Mouse (Mus musculus) embryonic fibroblast, embryonic 13.5 days (primary cell): ENCODE data around the gene Abcg4. TPM values are rescaled to one million over a fixed set of nuclear protein-coding genes. Genes with fewer than 3 reads are reported as not detected.
"Not testable (repeated sequence)": the region's sequence is repeated elsewhere in the genome, so short reads cannot be mapped to it uniquely, and the experiment has no call there.

Experiments
- H3K27ac ChIP-seq: 2 replicates; pipeline ENCODE4 v1.5.1; 2012; ENCODE audit warnings: low read length, control low read depth, inconsistent platforms; ENCODE audit not compliant: insufficient read depth
- H3K4me1 ChIP-seq: 2 replicates; pipeline ENCODE4 v1.6.1; 2011; ENCODE audit warnings: low read length; ENCODE audit not compliant: control insufficient read depth, insufficient read depth
- H3K4me3 ChIP-seq: 2 replicates; pipeline ENCODE4 v1.5.1; 2011; ENCODE audit warnings: mild to moderate bottlenecking, control low read depth, low read length; ENCODE audit not compliant: insufficient read depth
- CTCF ChIP-seq: IDR thresholded peaks from 2 replicates; pipeline ENCODE4 v1.5.1; 2011; ENCODE audit warnings: mild to moderate bottlenecking, control low read depth, low read length, moderate library complexity, borderline replicate concordance; ENCODE audit not compliant: insufficient read depth
- POLR2A ChIP-seq: IDR thresholded peaks from 2 replicates; pipeline ENCODE4 v1.6.1; 2011; ENCODE audit warnings: low read depth, mild to moderate bottlenecking, control low read depth, low read length, moderate library complexity
- polyA plus RNA-seq: library from polyadenylated mRNA; stranded (reverse); fragments of >200 nt; gene quantifications from 2 replicates; pipeline ENCODE4 v1.2.4, GENCODE M21; 2011; ENCODE audit warnings: low read depth; ENCODE audit not compliant: missing spikeins, insufficient read length

Abcg4 gene
- polyA plus RNA-seq, 1 experiment = 1.6 TPM

- H3K4me3 ChIP-seq = no peak overlapping the region
- no peak overlapping the region for H3K27ac ChIP-seq
- TF ChIP-seq POLR2A = no peak
- no peak for TF ChIP-seq CTCF
- H3K4me1 ChIP-seq = no peaks in the 10 kb centered on the region
Measured at GRCm38 (mm10) chr9:44311136-44312134, 23.0 kb upstream of the Abcg4 start.

- TF ChIP-seq CTCF (no peak), POLR2A (no peak)
- no peaks in the 10 kb centered on the region for H3K4me1 ChIP-seq
- no peak overlapping the region for H3K27ac ChIP-seq
- no peak overlapping the region for H3K4me3 ChIP-seq
Measured at GRCm38 (mm10) chr9:44310750-44311135, 22.3 kb upstream of the Abcg4 start.

DNA sequence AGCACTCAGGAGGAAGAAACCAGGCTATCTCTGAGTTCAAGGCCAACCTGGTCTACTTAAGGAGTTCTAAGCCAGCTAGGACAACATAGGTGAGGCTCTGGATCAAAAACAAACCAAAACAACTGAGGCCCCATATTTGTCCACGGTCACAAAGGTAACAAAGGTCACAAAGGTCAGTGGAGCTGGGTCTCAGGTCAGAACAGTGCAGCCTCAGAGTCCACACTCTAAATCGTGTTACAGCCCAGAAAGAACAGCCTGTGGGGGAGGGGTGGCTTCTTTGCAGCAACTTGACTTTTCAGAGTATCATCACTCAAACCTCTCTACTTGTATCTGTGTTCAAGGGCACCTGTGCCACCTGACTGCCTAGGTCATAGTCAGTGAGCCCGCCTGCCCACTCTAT, 21.3 kb upstream of the Abcg4 start:
- Histone ChIP-seq H3K27ac (no peak overlapping the region), H3K4me3 (no peak overlapping the region), H3K4me1 (no peaks in the 10 kb centered on the region)
- TF ChIP-seq POLR2A = no peak
- TF ChIP-seq CTCF = no peak

GRCm38 (mm10) chr9:44307248-44307647, 18.8 kb upstream of the Abcg4 start:
- H3K4me3 ChIP-seq = no peak overlapping the region
- no peaks in the 10 kb centered on the region for H3K4me1 ChIP-seq
- no peak overlapping the region for H3K27ac ChIP-seq
- TF ChIP-seq CTCF (no peak), POLR2A (no peak)

- H3K27ac ChIP-seq = no peak overlapping the region
- TF ChIP-seq CTCF = no peak
- no peak for TF ChIP-seq POLR2A
- no peaks in the 10 kb centered on the region for H3K4me1 ChIP-seq
- no peak overlapping the region for H3K4me3 ChIP-seq
Measured at GRCm38 (mm10) chr9:44306532-44306931, 18.1 kb upstream of the Abcg4 start.

GRCm38 (mm10) chr9:44305466-44306079, 17.2 kb upstream of the Abcg4 start, which contains the start of gene Hinfp:
Gene Hinfp, minus strand, starts transcription at chr9:44305671.
- no peak within 1 kb of the TSS for H3K27ac ChIP-seq
- peak within 1 kb of the TSS; percentile 92 for H3K4me3 ChIP-seq
- no peaks in the 10 kb centered on the region for H3K4me1 ChIP-seq
- TF ChIP-seq CTCF (no peak), POLR2A (peak; percentile 93)

DNA sequence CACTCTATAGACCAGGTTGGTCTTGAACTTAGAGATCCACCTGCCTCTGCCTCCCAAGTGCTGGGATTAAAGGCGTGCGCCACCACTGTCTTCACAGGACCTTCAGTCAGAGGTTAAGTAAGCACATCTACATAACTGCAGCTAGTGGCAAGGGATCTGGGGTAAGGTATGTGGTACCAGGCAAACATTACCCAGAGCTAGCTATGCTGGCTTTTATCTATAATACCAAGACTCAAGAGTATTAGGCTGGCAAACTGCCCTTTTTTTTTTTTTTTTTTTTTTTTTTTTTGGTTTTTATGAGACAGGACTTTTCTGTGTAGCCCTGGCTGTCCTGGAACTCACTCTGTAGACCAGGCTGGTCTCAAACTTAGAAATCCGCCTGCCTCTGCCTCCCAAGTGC, 11.6 kb upstream of the Abcg4 start:
- not testable (repeated sequence) for H3K27ac ChIP-seq, H3K4me3 ChIP-seq, H3K4me1 ChIP-seq

DNA sequence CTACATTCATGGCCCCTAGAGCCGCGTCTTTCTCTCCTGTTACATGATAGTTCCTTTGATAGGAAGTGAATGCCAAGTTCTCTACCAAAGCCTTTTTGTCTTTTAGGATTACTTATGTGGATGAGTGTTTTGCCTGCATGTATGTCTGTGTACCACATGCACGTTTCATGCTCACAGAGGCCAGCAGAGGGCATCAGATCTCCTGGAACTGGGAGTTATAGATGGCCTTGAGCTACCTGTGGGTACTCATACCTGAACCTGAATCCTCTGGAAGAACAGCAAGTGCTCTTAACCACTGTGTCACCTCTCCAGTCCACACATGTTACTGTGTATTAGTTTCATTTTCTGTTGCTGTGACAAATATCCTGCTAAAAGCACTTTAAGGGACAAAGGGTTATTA, 4.1 kb upstream of the Abcg4 start:
- H3K4me1 ChIP-seq = no peaks in the 10 kb centered on the region
- H3K4me3 ChIP-seq = no peak overlapping the region
- peak; percentile 45; the same call in 1 of the 2 replicates for TF ChIP-seq CTCF
- TF ChIP-seq POLR2A = no peak
- H3K27ac ChIP-seq = no peak overlapping the region

DNA sequence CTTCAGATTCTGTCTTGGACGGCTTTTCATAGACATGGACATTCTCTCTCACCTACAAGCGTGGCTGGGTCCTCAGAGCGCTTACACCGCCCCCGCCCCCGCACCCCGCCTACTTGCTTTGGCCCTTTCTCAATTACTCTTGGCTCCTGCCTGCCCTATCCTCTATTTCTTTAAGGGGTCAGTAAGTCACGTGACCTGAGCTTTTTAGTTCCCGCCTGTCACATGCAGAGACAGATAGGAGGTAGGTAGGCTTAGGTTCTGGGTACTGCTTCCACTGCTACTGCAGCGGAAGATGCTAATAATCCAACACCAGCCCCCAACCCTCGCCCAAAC, 510 bp upstream of the Abcg4 start:
- no peak for TF ChIP-seq POLR2A
- no peak for TF ChIP-seq CTCF
- no peaks in the 10 kb centered on the region for H3K4me1 ChIP-seq
- H3K4me3 ChIP-seq = no peak overlapping the region
- no peak overlapping the region for H3K27ac ChIP-seq

DNA sequence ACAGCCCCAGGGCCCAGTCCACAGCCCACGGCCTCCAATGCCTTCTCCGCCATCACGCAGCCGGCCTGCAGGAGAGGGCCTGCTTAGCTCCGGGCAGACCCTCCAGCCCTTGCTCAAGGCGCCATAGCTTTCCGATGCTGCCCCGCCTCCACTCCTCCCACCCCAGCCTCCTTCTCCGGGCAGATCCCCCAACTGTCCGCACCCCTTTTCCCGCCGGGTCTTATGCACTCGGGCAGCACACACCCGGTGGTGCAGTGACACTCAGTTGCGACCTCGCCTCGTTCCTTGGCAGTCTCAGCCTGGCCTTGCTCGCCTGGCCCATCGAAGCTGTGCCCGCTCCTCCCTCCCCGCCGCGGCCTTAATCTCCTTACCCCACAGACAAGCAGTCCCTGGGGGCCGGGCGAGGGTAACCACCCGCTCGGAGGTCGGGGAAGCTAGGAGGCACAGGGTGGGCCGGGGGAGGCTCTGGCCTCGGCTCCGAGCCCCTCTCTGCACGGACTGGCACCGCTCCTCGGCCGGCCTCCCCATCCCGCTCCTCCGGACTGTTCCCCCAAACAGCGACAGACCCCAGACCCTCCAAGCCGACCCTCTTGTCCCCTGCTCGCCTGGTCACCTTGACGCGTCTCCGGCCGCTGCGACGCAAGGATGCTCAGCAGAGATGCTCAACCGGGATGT, 877 bp downstream of the Abcg4 start:
- no peak overlapping the region for H3K27ac ChIP-seq
- peak overlapping the region; percentile 13 for H3K4me3 ChIP-seq
- TF ChIP-seq CTCF = no peak
- no peak for TF ChIP-seq POLR2A
- no peaks in the 10 kb centered on the region for H3K4me1 ChIP-seq

DNA sequence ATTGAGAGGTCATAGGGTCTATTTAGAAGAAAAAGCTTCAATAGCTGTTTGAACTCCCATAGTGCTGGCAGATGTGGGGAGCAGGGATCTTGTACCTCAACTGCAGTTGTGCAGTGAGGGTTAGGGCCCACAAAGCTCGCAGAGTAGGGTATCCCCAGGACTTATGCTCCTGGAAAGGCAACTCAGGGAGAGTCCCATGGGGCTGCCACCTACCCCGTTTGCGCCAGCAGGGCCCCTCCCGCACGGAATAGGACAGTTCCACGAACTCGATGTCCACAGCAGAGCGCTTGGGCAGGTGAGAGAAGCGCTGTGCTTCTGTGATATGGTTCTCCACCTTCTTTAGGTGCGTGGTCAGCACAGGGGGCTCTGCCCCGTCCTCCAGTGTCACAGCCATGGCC, 1.4 kb downstream of the Abcg4 start:
- H3K4me3 ChIP-seq = no peak overlapping the region

More for the DNA sequence above, 1.4 kb downstream of the Abcg4 start:
- Histone ChIP-seq H3K4me1 (no peaks in the 10 kb centered on the region), H3K27ac (no peak overlapping the region)
- no peak for TF ChIP-seq CTCF
- no peak for TF ChIP-seq POLR2A
